Mouse (Mus musculus): ENCODE results near the gene Dpp8. TPM values are rescaled to one million over a fixed set of nuclear protein-coding genes. Genes with fewer than 3 reads are reported as not detected.

Dpp8 gene
- polyA plus RNA-seq, 1 experiment = 45.3 TPM

- TF ChIP-seq POLR2A (IDR thresholded peaks at IDR 0.05; ENCODE audit: low read depth, low read length) (no peak), CTCF (conservative IDR thresholded peaks at IDR 0.05; ENCODE audit: insufficient read depth, insufficient read length, low read depth, low read length) (no peak)
- no peak overlapping the region for H3K4me3 ChIP-seq (ENCODE audit: insufficient read depth, low read depth, low read length)
- DNase-seq = no peak
- WGBS = 72% methylated on average over 4 of the region's 4 CpGs
- no peaks in the 10 kb centered on the region for H3K27me3 ChIP-seq (replicated peaks; ENCODE audit: control insufficient read depth, insufficient read depth, low read length)
- peaks cover 2% of the 10 kb centered on the region; the same call in 1 of the 2 replicates for H3K36me3 ChIP-seq (ENCODE audit: control insufficient read depth, insufficient read depth, low read length)
- H3K4me1 ChIP-seq (ENCODE audit: control insufficient read depth, insufficient read depth, low read length) = no peaks in the 10 kb centered on the region
- no peak overlapping the region for H3K27ac ChIP-seq (ENCODE audit: insufficient read depth, low read depth, low read length)
Observed at GRCm38 (mm10) chr9:65001481-65001880, 30.7 kb upstream of the Dpp8 start.

DNA sequence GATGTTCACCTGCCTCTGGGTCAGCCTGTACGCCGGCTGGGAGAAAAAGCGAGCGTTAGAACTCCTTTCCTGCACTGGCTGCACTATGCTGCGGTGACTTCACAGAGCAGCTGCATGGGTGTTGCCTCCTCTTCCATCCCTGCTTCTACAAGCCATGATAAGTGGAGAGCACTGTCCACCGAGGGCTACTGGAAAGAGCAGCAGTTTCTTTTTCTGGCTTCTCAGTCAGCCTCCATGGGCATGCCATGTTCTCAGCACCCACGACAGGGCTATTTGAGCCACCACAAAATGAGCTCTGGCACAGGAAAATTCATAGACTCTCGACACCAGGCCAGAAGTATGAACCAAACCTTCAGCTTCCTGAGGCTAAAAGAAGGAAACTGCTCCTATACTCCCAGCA lies 26.5 kb upstream of the Dpp8 start:
- Histone ChIP-seq H3K27me3 (replicated peaks; ENCODE audit: control insufficient read depth, insufficient read depth, low read length) (no peaks in the 10 kb centered on the region), H3K4me3 (ENCODE audit: insufficient read depth, low read depth, low read length) (no peak overlapping the region), H3K27ac (ENCODE audit: insufficient read depth, low read depth, low read length) (no peak overlapping the region), H3K36me3 (ENCODE audit: control insufficient read depth, insufficient read depth, low read length) (peaks cover 2% of the 10 kb centered on the region), H3K4me1 (ENCODE audit: control insufficient read depth, insufficient read depth, low read length) (no peaks in the 10 kb centered on the region)
- DNase-seq = no peak
- WGBS = 96% methylated on average over 8 of the region's 8 CpGs
- TF ChIP-seq CTCF (conservative IDR thresholded peaks at IDR 0.05; ENCODE audit: insufficient read depth, insufficient read length, low read depth, low read length) (no peak), POLR2A (IDR thresholded peaks at IDR 0.05; ENCODE audit: low read depth, low read length) (no peak)

- TF ChIP-seq POLR2A (IDR thresholded peaks at IDR 0.05; ENCODE audit: low read depth, low read length) = no peak
- no peak for TF ChIP-seq CTCF (conservative IDR thresholded peaks at IDR 0.05; ENCODE audit: insufficient read depth, insufficient read length, low read depth, low read length)
- H3K27ac ChIP-seq (ENCODE audit: insufficient read depth, low read depth, low read length) = no peak overlapping the region
- no peak for DNase-seq
- H3K4me3 ChIP-seq (ENCODE audit: insufficient read depth, low read depth, low read length) = no peak overlapping the region
- WGBS = 59% methylated on average over 8 of the region's 8 CpGs
- no peaks in the 10 kb centered on the region for H3K27me3 ChIP-seq (replicated peaks; ENCODE audit: control insufficient read depth, insufficient read depth, low read length)
- H3K36me3 ChIP-seq (ENCODE audit: control insufficient read depth, insufficient read depth, low read length) = peaks cover 2% of the 10 kb centered on the region
- H3K4me1 ChIP-seq (ENCODE audit: control insufficient read depth, insufficient read depth, low read length) = peaks cover 5% of the 10 kb centered on the region; the same call in 1 of the 2 replicates
Observed at GRCm38 (mm10) chr9:65010632-65011031, 21.6 kb upstream of the Dpp8 start.

- 61% methylated on average over 6 of the region's 6 CpGs for WGBS
- TF ChIP-seq POLR2A (IDR thresholded peaks at IDR 0.05; ENCODE audit: low read depth, low read length) (no peak), CTCF (conservative IDR thresholded peaks at IDR 0.05; ENCODE audit: insufficient read depth, insufficient read length, low read depth, low read length) (peak; percentile 47)
- no peak overlapping the region for H3K4me3 ChIP-seq (ENCODE audit: insufficient read depth, low read depth, low read length)
- peaks cover under 1% of the 10 kb centered on the region for H3K36me3 ChIP-seq (ENCODE audit: control insufficient read depth, insufficient read depth, low read length)
- H3K27me3 ChIP-seq (replicated peaks; ENCODE audit: control insufficient read depth, insufficient read depth, low read length) = no peaks in the 10 kb centered on the region
- no peak overlapping the region for H3K27ac ChIP-seq (ENCODE audit: insufficient read depth, low read depth, low read length)
- H3K4me1 ChIP-seq (ENCODE audit: control insufficient read depth, insufficient read depth, low read length) = peaks cover 7% of the 10 kb centered on the region; the same call in 1 of the 2 replicates
- DNase-seq = peak; percentile 27
Observed at GRCm38 (mm10) chr9:65011304-65011703, 20.9 kb upstream of the Dpp8 start.

DNA sequence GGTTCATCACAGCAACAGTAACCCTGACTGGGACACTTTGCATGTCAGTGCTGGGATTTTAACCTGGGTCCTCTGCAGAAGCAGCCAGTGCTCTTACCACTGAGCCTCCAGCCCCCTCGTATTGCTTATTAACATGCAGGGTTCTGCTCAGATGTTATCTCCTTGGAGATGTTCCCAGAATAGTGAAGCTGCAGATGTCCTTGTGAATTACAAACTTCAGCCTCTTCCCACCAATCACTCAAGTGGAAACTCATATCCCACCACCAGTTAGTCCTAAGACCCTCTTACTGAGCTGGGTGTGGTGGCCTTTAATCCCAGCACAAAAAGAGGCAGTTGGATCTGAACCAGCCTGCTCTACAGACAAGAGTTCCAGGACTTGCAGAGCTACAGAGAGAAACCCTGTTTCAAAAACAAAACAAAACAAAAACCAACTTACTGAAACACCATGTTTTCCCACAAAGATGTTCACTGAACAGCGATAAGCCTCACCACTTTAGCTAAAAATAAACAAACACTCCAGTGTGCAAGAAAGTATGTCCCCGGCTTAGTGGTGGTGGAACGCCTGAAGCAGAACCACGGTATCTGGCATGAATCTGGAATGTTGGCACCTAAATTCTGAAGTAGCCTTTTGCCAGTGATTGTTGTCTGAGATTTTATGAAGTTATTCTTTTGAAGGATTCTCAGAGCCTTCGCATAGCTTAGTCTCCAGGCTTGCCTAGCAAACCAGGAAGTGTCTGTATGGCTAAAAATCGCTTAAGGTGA lies 16.6 kb upstream of the Dpp8 start:
- DNase-seq = no peak
- no peak overlapping the region for H3K4me3 ChIP-seq (ENCODE audit: insufficient read depth, low read depth, low read length)
- no peak overlapping the region for H3K27ac ChIP-seq (ENCODE audit: insufficient read depth, low read depth, low read length)
- H3K4me1 ChIP-seq (ENCODE audit: control insufficient read depth, insufficient read depth, low read length) = peaks cover 13% of the 10 kb centered on the region; the same call in 1 of the 2 replicates
- WGBS = 30% methylated on average over 7 of the region's 7 CpGs
- no peak for TF ChIP-seq POLR2A (IDR thresholded peaks at IDR 0.05; ENCODE audit: low read depth, low read length)
- no peak for TF ChIP-seq CTCF (conservative IDR thresholded peaks at IDR 0.05; ENCODE audit: insufficient read depth, insufficient read length, low read depth, low read length)
- no peaks in the 10 kb centered on the region for H3K36me3 ChIP-seq (ENCODE audit: control insufficient read depth, insufficient read depth, low read length)
- no peaks in the 10 kb centered on the region for H3K27me3 ChIP-seq (replicated peaks; ENCODE audit: control insufficient read depth, insufficient read depth, low read length)

DNA sequence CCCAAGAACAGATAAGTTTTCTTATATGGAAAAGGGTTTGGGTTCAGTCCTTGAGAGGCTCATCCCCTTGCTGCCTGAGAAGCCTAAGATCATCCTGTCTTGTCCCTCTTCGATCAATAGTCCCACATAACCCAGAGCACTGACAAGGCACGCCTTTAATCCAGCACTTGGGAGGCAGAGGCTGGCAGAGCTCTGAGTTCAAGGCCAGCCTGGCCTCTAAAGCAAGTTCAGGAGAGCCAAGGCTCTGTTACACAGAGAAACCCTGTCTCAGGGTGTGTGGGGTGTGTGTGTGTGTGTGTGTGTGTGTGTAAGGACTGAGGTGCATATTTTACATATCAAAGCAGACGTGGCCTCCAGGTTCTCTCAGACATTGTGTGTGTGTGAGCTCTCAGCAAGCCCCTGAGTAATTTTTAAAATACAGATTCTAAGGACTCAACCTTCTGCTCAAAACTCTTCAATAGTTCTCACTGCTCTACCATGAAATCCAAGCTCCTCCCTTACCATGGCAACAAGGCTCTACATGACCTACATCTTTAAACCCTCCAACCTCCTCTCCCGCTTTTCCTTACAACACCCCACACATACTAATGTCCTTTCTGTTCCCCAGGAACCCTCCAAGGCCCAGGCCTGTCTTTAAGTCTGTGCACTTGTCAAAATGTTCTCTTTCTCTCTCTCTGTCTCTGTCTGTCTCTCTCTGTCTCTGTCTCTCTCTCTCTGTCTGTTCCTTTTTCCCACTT lies 15.8 kb upstream of the Dpp8 start:
- no peak for TF ChIP-seq POLR2A (IDR thresholded peaks at IDR 0.05; ENCODE audit: low read depth, low read length)
- no peak for TF ChIP-seq CTCF (conservative IDR thresholded peaks at IDR 0.05; ENCODE audit: insufficient read depth, insufficient read length, low read depth, low read length)
- WGBS = 75% methylated on average over 4 of the region's 4 CpGs

More for the DNA sequence above, 15.8 kb upstream of the Dpp8 start:
- H3K4me3 ChIP-seq (ENCODE audit: insufficient read depth, low read depth, low read length) = no peak overlapping the region
- H3K4me1 ChIP-seq (ENCODE audit: control insufficient read depth, insufficient read depth, low read length) = peaks cover 13% of the 10 kb centered on the region; the same call in 1 of the 2 replicates
- H3K36me3 ChIP-seq (ENCODE audit: control insufficient read depth, insufficient read depth, low read length) = no peaks in the 10 kb centered on the region
- no peaks in the 10 kb centered on the region for H3K27me3 ChIP-seq (replicated peaks; ENCODE audit: control insufficient read depth, insufficient read depth, low read length)
- no peak for DNase-seq
- H3K27ac ChIP-seq (ENCODE audit: insufficient read depth, low read depth, low read length) = no peak overlapping the region
